In genomic region chr19:46220116-46220515, GRCm38 (mm10) we compare ENCODE assay signal across 21 mouse cellular contexts.
DNase-seq lines count a peak whose midpoint lies in the region; ATAC-seq lines count a peak whose summit lies in the region.
"Had no signal": no experiment of that assay in that cellular context is flagged by ENCODE, and none has a peak within 500 bp of the region (broad histone marks: within the 10 kb centered on the region; RNA-seq: fewer than 3 reads in every experiment).

No protein-coding gene starts in this region.

- WGBS in midbrain, embryonic 13.5 days, result 75% methylated on average over 5 of the region's 5 CpGs
- 57% methylated on average over 5 of the region's 5 CpGs for WGBS in midbrain, embryonic 14.5 days

- H3K9ac ChIP-seq in midbrain, embryonic 13.5 days (replicated peaks), result no peak overlapping the region
- H3K9ac ChIP-seq in midbrain, embryonic 14.5 days (replicated peaks; ENCODE audit: low read length), result no peak overlapping the region
- H3K9ac ChIP-seq: embryonic facial prominence, embryonic 12.5 days; heart, embryonic 15.5 days; hindbrain, embryonic 15.5 days had no signal

- intact Hi-C loops in gastrocnemius, postnatal 36 days (cut with DNase I), result no loop called here

- H3K4me3 ChIP-seq in midbrain, embryonic 13.5 days (replicated peaks), result no peak overlapping the region
- H3K4me3 ChIP-seq in midbrain, embryonic 14.5 days (replicated peaks; ENCODE audit: low read depth, low read length), result no peak overlapping the region
- H3K4me3 ChIP-seq: embryonic facial prominence, embryonic 12.5 days; heart, embryonic 15.5 days; hindbrain, embryonic 15.5 days had no signal

- 0 out of 2 replicates have a peak overlapping the region, but pooled peaks have one; percentile 9 for H3K27ac ChIP-seq in midbrain, embryonic 13.5 days
- no peak overlapping the region for H3K27ac ChIP-seq in midbrain, embryonic 14.5 days (replicated peaks; ENCODE audit: low read depth, low read length)
- H3K27ac ChIP-seq: embryonic facial prominence, embryonic 12.5 days; heart, embryonic 15.5 days; hindbrain, embryonic 15.5 days had no signal

- peak; percentile 41 for DNase-seq in cerebellum, adult 11-12 months
- no peak for DNase-seq in midbrain, embryonic 14.5 days
- peak; percentile 67 for DNase-seq in cerebellum, adult 9-10 months
- DNase-seq in cerebellum, postnatal 36 days, result peak; percentile 47 to 57
- no peak for DNase-seq in gastrocnemius, postnatal 36 days
- no peak for DNase-seq in lung, postnatal 25 days (ENCODE audit: low spot score)
- DNase-seq: adrenal gland, adult 8-10 months; adrenal gland, postnatal 36 days; gastrocnemius, postnatal 25 days; heart, adult 18-20 months; heart, postnatal 14 days; kidney, adult 8-10 months had no signal

- no peaks in the 10 kb centered on the region for H3K9me3 ChIP-seq in midbrain, embryonic 13.5 days
- H3K9me3 ChIP-seq in midbrain, embryonic 14.5 days (ENCODE audit: control insufficient read depth, low read length), result no peaks in the 10 kb centered on the region
- H3K9me3 ChIP-seq: embryonic facial prominence, embryonic 12.5 days; heart, embryonic 15.5 days; hindbrain, embryonic 15.5 days had no signal

- H3K27me3 ChIP-seq in midbrain, embryonic 13.5 days, result no peaks in the 10 kb centered on the region
- no peaks in the 10 kb centered on the region for H3K27me3 ChIP-seq in midbrain, embryonic 14.5 days (ENCODE audit: control insufficient read depth, insufficient read depth, low read length)
- H3K27me3 ChIP-seq: embryonic facial prominence, embryonic 12.5 days; heart, embryonic 15.5 days; hindbrain, embryonic 15.5 days had no signal

- no peak overlapping the region for H3K4me2 ChIP-seq in midbrain, embryonic 13.5 days (replicated peaks)
- no peak overlapping the region for H3K4me2 ChIP-seq in midbrain, embryonic 14.5 days (ENCODE audit: low read length)
- H3K4me2 ChIP-seq: embryonic facial prominence, embryonic 12.5 days; heart, embryonic 11.5 days; heart, embryonic 15.5 days; hindbrain, embryonic 15.5 days had no signal

- no peaks in the 10 kb centered on the region for H3K4me1 ChIP-seq in midbrain, embryonic 13.5 days (replicated peaks)
- no peaks in the 10 kb centered on the region for H3K4me1 ChIP-seq in midbrain, embryonic 14.5 days (ENCODE audit: control insufficient read depth, insufficient read depth, low read length)

- no peak for ATAC-seq in cerebellum, adult (ENCODE audit: insufficient number of reproducible peaks, low FRiP score, low TSS enrichment)
- no peak for ATAC-seq in midbrain, embryonic 13.5 days
- no peak for ATAC-seq in midbrain, embryonic 14.5 days (ENCODE audit: low FRiP score, low TSS enrichment)
- ATAC-seq: activated CD4-positive, CD25-positive, alpha-beta regulatory T cell, adult 4 months; forebrain, embryonic 16.5 days; intestine, postnatal 0 days had no signal

- no peaks in the 10 kb centered on the region for H3K36me3 ChIP-seq in midbrain, embryonic 13.5 days
- H3K36me3 ChIP-seq in midbrain, embryonic 14.5 days (ENCODE audit: control insufficient read depth, insufficient read depth, low read length), result no peaks in the 10 kb centered on the region
- H3K36me3 ChIP-seq: embryonic facial prominence, embryonic 12.5 days; heart, embryonic 15.5 days; hindbrain, embryonic 15.5 days had no signal

Comparison
In these comparisons a context has a peak if more than half of its experiments do, and no peak if none do; other contexts are left out.
1. DNase-seq: peak in cerebellum, adult 11-12 months (single experiment), cerebellum, adult 9-10 months (single experiment) and cerebellum, postnatal 36 days (2 of 2); none in midbrain, embryonic 14.5 days (single experiment), gastrocnemius, postnatal 36 days (0 of 2) and lung, postnatal 25 days (single experiment).